Mouse (Mus musculus) 3T3-L1 (cell line): ENCODE measurements around the gene Brd7.

Source experiments
- DNase-seq: peaks from one replicate; pipeline ENCODE4 v3.0.0-alpha.2; 2015; ENCODE audit warnings: low read depth, low spot score

Gene Brd7

DNA sequence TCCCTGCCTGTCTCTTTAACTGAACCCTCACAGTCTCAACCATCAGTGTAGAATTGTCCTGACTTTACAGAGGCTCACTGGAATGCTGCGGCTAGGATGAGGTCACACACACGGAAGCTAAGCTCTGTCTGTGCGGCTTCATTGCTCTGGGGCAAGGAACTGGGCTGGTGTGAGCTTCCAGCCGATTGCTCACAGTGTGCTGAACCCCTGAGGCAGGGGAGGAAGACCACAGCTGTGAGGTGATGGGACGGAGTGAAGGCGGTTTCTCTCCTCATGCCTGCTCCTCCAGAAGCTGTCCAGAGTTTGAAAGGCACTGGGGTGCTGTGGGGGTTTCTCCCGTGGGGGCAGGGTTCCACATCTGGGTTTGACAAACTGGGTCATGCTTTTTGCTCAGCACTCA lies 77.3 kb downstream of the Brd7 start:
- peak; percentile 99 for DNase-seq

DNA sequence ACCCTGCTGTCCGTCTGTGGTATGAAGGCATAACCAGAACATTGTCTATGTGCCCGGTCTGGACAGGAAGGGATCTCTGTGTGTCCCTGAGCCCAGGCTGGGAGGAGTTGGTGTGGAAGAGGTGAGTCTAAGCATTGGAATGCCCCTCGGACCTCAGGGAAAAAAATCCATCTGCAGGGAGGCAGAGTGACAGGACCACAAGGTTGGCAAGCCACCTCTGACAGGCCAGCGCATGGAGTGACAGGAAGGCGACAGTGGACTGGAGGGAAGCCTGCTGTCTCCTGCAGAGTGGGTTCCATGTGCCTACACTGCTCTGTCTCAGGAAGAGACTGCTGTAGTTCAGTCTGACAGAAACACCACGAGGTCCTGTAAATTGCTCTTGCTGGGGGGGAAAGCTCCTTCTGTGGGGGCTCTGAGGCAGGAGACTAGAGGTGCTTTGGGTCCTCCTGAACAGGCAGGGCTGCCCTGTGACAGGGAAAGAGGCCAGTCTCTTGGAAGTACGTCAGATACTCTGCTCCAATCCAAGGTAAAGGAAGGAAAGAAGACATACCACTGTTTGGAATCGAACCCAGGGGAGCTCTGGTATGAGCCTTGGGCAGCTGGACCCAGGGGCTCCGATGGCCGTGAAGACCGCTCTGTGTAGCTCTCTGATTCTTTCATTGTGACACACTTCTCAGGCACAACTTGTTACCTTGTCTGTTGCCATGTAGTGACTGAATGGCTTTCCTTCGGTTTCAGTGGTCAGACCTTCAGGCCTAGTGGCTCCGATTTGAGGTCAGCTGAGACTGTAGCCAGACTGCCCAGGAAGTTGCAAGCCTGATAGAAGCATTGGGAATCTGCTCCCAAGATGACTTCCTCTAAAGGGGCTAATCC lies 78.5 kb downstream of the Brd7 start:
- DNase-seq, result peak; percentile 95

DNA sequence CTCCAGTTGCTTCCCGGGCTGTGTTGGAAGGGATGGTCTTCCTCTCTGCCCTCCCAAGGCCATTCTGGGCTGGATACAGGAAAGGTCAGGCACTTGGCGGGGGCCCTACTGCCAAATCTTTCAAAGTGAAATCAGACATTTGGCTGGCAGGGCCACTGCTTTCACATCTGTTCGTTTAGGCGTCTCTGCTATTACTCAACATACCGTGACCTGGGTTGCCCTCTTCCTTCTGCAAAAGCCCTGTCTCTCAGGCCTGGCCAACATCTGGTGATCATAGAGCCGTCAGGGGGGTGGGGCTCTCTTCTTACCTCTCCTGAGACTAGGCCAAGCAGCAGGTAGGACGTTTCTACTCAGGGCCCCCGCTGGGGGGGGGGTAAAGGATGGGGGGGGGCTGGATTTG lies 79.3 kb downstream of the Brd7 start:
- peak; percentile 99 for DNase-seq
